Mouse (Mus musculus): ENCODE results near the gene Med12l.
A peak's percentile ranks its signal among the peaks of the same experiment; 100 is the strongest.

DNA sequence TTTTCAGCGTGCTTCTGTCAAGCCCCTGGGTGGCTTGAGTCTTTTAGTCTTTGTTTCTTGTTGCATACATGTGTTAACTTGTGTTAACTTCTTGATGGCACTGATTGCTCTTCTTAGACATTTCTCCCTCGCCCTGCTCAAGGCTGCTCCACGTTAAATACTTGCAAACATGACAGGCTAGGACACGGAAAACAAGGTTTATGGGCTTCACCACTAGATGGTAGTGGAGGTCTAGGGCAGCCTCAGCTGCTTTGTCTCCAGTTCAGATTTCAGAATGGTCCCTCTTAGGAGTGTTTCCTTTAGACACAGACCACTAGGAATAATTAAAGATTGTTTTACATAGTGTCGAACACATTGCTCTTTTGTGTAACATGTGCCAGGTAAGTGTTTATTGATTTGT lies 169.6 kb downstream of the Med12l start:
- TF ChIP-seq CTCF (IDR thresholded peaks at IDR 0.05; ENCODE audit: borderline replicate concordance, insufficient read depth, low read depth, low read length) (peak; percentile 94), POLR2A (IDR thresholded peaks at IDR 0.05; ENCODE audit: borderline replicate concordance, insufficient read depth, low read length) (no peak)

Measured in cerebellum, adult 2 months (tissue).